Mouse (Mus musculus) forebrain, embryonic 11.5 days (tissue): ENCODE measurements around the gene Klf3. TPM values are rescaled to one million over a fixed set of nuclear protein-coding genes. Genes with fewer than 3 reads are reported as not detected.

Experiments
- ATAC-seq: fragments of 200-750 bp; cut with Nextera tagmentation; replicated peaks from 2 replicates; pipeline ENCODE4 v1.8.0; 2017; ENCODE audit warnings: moderate TSS enrichment; ENCODE audit not compliant: low FRiP score
- DNase-seq: peaks from one replicate; pipeline ENCODE4 v3.0.0-alpha.2; 2017; ENCODE audit warnings: low spot score
- H3K27ac ChIP-seq: fragments of 300-500 bp; sonication (generic); 2 replicates; pipeline ENCODE4 v1.5.1; 2014; ENCODE audit warnings: low read depth, low read length
- H3K27me3 ChIP-seq: fragments of 300-500 bp; sonication (generic); 2 replicates; pipeline ENCODE4 v1.6.1; 2014; ENCODE audit warnings: mild to moderate bottlenecking, low read length, mixed read lengths; ENCODE audit not compliant: control insufficient read depth, insufficient read depth
- H3K36me3 ChIP-seq: fragments of 300-500 bp; sonication (generic); 2 replicates; pipeline ENCODE4 v1.6.1; 2014; ENCODE audit warnings: mild to moderate bottlenecking, low read length, moderate library complexity, mixed read lengths; ENCODE audit not compliant: control insufficient read depth, insufficient read depth
- H3K4me1 ChIP-seq: fragments of 300-500 bp; sonication (generic); replicated peaks from 2 replicates; pipeline ENCODE4 v1.6.1; 2014; ENCODE audit warnings: low read length, mixed read lengths; ENCODE audit not compliant: control insufficient read depth, insufficient read depth
- H3K4me2 ChIP-seq: fragments of 300-500 bp; sonication (generic); 2 replicates; pipeline ENCODE4 v1.6.1; 2014; ENCODE audit warnings: low read depth, mild to moderate bottlenecking, low read length, moderate library complexity, mixed read lengths; ENCODE audit not compliant: severe bottlenecking
- H3K4me3 ChIP-seq: fragments of 300-500 bp; sonication (generic); 2 replicates; pipeline ENCODE4 v1.5.1; 2014; ENCODE audit warnings: low read depth, low read length
- H3K9ac ChIP-seq: fragments of 300-500 bp; sonication (generic); 2 replicates; pipeline ENCODE4 v1.6.1; 2014; ENCODE audit warnings: low read length
- H3K9me3 ChIP-seq: fragments of 300-500 bp; sonication (generic); 2 replicates; pipeline ENCODE4 v1.6.1; 2016; ENCODE audit warnings: low read length, mixed read lengths; ENCODE audit not compliant: control insufficient read depth
- WGBS: fragments of 180-500 bp; shearing (Covaris S2); extraction: QIAGEN DNeasy Blood & Tissue Kit; methylation state at CpG from one replicate; pipeline ENCODE4 v1.1.7; 2014; 5-methylcytosine and 5-hydroxymethylcytosine counted together
- polyA plus RNA-seq: library from polyadenylated mRNA; unstranded; fragments of >200 nt; fragmentation: Nextera tagmentation; extraction: Ambion mirVana; gene quantifications from 2 replicates; pipeline ENCODE4 v1.2.1, GENCODE M21; 2014

The Klf3 gene
- polyA plus RNA-seq, 1 experiment from 2014 or later = 40.9 TPM

DNA sequence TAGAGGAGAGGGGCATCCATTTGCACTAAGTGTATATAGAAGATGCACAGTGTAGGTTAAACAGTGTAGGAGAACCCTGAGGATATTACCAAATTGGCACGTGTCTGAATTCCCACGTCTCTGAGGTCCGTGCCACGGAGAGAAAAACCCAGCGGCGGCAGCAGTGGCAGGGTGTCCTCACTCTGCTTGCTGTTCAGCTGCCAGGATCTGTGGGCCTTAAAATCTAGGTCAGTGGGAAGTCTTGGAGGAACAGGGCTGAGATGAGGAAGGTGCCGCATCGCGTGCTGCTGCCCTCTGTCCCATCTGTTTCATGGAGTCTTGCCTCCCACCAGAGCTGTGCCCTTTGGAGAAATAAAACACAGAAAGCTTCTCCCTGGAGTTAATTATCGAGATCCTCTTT is 16.9 kb downstream of the Klf3 start:
- no peak for ATAC-seq
- no peaks in the 10 kb centered on the region for H3K27me3 ChIP-seq
- peaks cover 12% of the 10 kb centered on the region for H3K36me3 ChIP-seq
- 94% methylated on average over 10 of the region's 10 CpGs for WGBS
- no peak overlapping the region for H3K27ac ChIP-seq
- H3K4me2 ChIP-seq = no peak overlapping the region
- no peak overlapping the region for H3K4me3 ChIP-seq
- H3K9me3 ChIP-seq = no peaks in the 10 kb centered on the region
- DNase-seq = peak; percentile 22
- no peaks in the 10 kb centered on the region for H3K4me1 ChIP-seq
- H3K9ac ChIP-seq = no peak overlapping the region

DNA sequence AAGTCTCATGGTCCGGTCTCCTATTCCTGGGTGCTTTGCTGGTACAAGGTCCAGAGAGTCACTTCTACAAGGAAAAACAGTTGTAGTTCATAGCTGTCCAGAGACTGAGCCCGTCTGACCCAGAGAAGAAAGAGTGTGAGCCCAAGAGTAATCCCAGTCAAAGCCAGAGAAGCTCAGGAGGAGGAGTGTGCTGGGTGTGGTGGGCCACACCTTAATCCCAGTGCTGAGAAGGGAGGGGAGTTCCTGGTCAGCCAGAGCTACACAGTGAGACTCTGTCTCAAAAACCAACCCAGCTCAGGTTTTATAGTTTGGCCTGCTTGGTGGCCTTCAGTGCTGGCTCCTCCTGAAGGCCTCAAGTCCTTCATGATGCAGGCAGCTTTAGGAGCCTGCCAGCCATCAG is 18.1 kb downstream of the Klf3 start:
- H3K4me1 ChIP-seq = no peaks in the 10 kb centered on the region
- no peak overlapping the region for H3K4me3 ChIP-seq
- ATAC-seq = no peak
- no peaks in the 10 kb centered on the region for H3K9me3 ChIP-seq
- no peak for DNase-seq
- H3K27ac ChIP-seq = no peak overlapping the region
- WGBS = 94% methylated on average over 2 of the region's 2 CpGs
- no peaks in the 10 kb centered on the region for H3K27me3 ChIP-seq
- H3K36me3 ChIP-seq = peaks cover 12% of the 10 kb centered on the region
- H3K9ac ChIP-seq = no peak overlapping the region
- no peak overlapping the region for H3K4me2 ChIP-seq

DNA sequence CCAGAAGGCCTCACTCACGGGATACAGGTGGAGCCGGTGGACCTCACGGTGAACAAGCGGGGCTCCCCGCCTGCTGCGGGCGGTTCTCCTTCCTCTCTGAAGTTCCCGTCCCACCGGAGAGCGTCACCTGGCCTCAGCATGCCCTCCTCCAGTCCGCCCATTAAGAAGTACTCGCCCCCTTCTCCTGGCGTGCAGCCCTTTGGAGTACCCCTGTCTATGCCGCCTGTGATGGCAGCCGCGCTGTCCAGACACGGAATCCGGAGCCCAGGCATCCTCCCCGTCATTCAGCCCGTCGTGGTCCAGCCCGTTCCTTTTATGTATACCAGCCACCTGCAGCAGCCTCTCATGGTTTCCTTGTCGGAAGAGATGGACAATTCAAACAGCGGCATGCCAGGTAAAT is 18.8 kb downstream of the Klf3 start:
- ATAC-seq (no peak), DNase-seq (peak; percentile 40)
- no peaks in the 10 kb centered on the region for H3K27me3 ChIP-seq

DNA sequence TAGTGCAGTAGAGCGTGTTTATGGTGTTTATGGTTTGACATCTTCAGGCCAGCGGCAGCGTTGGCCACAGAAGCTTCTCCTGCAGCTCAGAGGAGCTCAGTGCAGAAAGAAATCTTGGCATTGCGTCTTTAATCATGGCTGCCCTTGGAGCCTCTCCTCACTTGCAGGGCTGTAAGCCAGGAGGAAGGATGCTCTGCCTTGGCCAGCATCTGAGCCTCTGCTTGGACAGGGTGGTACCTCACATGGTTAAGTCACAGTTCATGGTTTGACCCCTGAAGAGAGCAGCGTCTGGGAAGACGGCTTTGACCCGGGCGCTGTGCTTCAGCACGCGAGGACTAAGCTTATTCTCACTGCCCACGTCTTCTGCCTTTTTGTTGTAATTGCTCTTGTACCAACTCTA is 20.2 kb downstream of the Klf3 start:
- 97% methylated on average over 11 of the region's 11 CpGs for WGBS
- DNase-seq (no peak), ATAC-seq (no peak)
- Histone ChIP-seq H3K4me2 (no peak overlapping the region), H3K9ac (no peak overlapping the region), H3K36me3 (peaks cover 12% of the 10 kb centered on the region), H3K27ac (no peak overlapping the region), H3K27me3 (no peaks in the 10 kb centered on the region), H3K9me3 (no peaks in the 10 kb centered on the region), H3K4me1 (no peaks in the 10 kb centered on the region), H3K4me3 (no peak overlapping the region)

More for the DNA sequence above, 18.8 kb downstream of the Klf3 start:
- WGBS = 93% methylated on average over 24 of the region's 24 CpGs
- Histone ChIP-seq H3K36me3 (peaks cover 12% of the 10 kb centered on the region), H3K9ac (no peak overlapping the region), H3K4me2 (no peak overlapping the region), H3K4me1 (no peaks in the 10 kb centered on the region), H3K4me3 (no peak overlapping the region), H3K27ac (no peak overlapping the region), H3K9me3 (no peaks in the 10 kb centered on the region)

DNA sequence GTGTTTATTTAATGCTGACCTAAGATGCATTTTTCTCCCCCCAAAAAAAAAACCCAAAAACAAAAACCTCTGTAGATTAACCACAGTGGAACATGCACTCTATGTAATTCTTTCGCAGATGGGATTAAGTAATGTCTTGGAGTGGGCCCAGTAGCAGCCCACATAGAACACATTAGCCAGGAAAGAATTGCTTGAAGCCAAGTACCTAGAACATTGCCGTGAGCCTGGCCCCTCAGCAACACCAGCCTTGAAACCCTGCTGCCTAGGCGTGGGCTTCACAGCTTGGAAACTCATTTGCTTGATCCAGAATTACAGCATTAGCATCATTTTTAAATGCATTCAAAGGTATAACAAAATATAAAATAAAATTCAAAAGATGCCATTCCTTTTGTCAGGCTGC is 21.6 kb downstream of the Klf3 start:
- Histone ChIP-seq H3K9ac (no peak overlapping the region), H3K4me3 (no peak overlapping the region), H3K9me3 (no peaks in the 10 kb centered on the region), H3K27me3 (no peaks in the 10 kb centered on the region), H3K36me3 (peaks cover 9% of the 10 kb centered on the region), H3K27ac (no peak overlapping the region), H3K4me1 (no peaks in the 10 kb centered on the region), H3K4me2 (no peak overlapping the region)
- ATAC-seq (no peak), DNase-seq (no peak)
- 91% methylated on average over 3 of the region's 3 CpGs for WGBS

DNA sequence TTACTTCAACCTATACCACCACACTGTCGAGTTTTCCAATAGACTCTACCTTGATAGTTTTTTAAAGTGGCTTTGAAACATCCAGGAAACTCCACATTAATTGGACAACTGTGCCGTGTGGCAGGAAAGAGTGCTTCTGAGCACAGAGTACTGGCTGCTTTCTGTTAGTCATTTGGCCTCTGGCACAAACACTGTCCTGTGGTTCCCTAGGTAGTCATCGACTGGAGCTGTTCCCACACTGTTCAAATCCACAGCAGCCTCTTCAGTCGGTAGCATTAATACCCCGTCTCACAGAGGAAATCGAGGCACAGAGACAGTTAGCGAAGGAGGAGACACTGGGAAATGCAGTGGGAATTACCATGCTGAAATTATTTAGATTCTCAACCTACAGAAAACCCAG is 22.3 kb downstream of the Klf3 start:
- Histone ChIP-seq H3K4me2 (no peak overlapping the region), H3K36me3 (peaks cover 9% of the 10 kb centered on the region), H3K4me3 (no peak overlapping the region), H3K4me1 (no peaks in the 10 kb centered on the region), H3K27me3 (no peaks in the 10 kb centered on the region), H3K9me3 (no peaks in the 10 kb centered on the region), H3K27ac (no peak overlapping the region), H3K9ac (no peak overlapping the region)
- DNase-seq = no peak
- 95% methylated on average over 7 of the region's 7 CpGs for WGBS
- ATAC-seq = no peak

DNA sequence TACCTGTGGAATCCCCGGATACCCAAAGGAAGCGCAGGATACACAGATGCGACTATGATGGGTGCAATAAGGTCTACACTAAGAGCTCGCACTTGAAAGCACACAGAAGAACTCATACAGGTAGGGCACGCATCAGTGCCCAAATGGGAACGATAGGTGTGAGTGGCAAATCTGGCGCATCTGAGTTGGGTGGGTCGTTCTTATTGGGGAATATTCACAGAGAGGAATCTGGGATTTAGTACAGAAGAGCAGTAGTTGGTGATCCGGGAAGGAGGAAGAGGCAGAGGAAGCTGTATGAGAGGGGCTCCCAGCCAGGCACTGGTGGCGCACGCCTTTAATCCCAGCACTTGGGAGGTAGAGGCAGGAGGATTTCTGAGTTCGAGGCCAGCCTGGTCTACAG is 24.0 kb downstream of the Klf3 start:
- Histone ChIP-seq H3K27ac (no peak overlapping the region), H3K36me3 (peaks cover 9% of the 10 kb centered on the region), H3K27me3 (no peaks in the 10 kb centered on the region), H3K4me1 (no peaks in the 10 kb centered on the region), H3K9ac (no peak overlapping the region), H3K4me3 (no peak overlapping the region), H3K9me3 (no peaks in the 10 kb centered on the region), H3K4me2 (no peak overlapping the region)
- WGBS = 97% methylated on average over 12 of the region's 12 CpGs
- ATAC-seq (no peak), DNase-seq (no peak)

DNA sequence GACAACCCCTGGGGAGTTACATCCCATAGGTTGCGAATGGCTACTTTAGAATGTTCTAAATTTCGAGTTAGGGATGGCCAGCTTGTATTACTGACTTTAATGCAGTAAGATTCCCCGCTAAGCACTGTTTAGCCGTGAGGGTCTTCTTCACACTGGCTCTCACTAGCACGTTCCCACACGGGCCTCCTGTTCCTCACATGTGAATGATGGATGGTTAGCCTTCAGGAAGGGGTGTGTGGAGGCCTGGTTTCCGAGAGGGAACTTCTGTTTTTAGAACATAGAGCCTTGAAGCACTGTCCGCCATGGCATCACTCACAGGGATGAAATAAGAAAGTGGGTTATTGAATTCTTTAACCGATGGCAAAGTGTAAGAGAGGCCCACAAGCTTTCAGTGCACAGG is 25.1 kb downstream of the Klf3 start:
- no peaks in the 10 kb centered on the region for H3K27me3 ChIP-seq
- no peak overlapping the region for H3K27ac ChIP-seq
- ATAC-seq (no peak), DNase-seq (no peak)
- H3K4me3 ChIP-seq = no peak overlapping the region
- H3K4me2 ChIP-seq = no peak overlapping the region
- no peak overlapping the region for H3K9ac ChIP-seq
- peaks cover 8% of the 10 kb centered on the region for H3K36me3 ChIP-seq
- H3K9me3 ChIP-seq = no peaks in the 10 kb centered on the region
- no peaks in the 10 kb centered on the region for H3K4me1 ChIP-seq
- 94% methylated on average over 9 of the region's 9 CpGs for WGBS

DNA sequence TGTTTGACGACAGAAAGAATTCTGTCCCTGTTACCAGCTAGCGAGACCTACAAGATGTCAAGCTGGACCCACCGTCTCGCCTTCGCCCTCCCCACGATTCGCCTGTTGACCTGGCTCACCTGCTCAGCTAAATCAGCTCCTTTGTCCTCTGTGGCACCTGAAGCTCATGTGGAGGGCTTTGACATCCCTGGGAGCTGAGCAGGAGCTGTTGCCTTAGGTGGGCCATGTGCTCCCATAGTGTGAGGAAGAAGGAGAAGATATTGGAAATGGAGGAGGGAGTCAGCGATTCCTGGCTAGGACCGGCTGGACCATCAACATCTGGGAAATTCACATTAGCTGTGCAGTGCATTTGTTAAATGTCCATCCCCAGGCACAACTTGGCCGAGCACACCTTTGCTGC is 26.4 kb downstream of the Klf3 start:
- Histone ChIP-seq H3K4me2 (no peak overlapping the region), H3K9me3 (no peaks in the 10 kb centered on the region), H3K27ac (no peak overlapping the region), H3K4me1 (no peaks in the 10 kb centered on the region), H3K36me3 (no peaks in the 10 kb centered on the region; the same call in 1 of the 2 replicates), H3K27me3 (no peaks in the 10 kb centered on the region), H3K9ac (no peak overlapping the region), H3K4me3 (no peak overlapping the region)
- WGBS = 95% methylated on average over 10 of the region's 10 CpGs
- DNase-seq (no peak), ATAC-seq (no peak)
